Mouse (Mus musculus): ENCODE data around the gene Ppp1r12b.
A peak's percentile ranks its signal among the peaks of the same experiment; 100 is the strongest.

Ppp1r12b gene

GRCm38 (mm10) chr1:134757230-134757629 is 198.5 kb downstream of the Ppp1r12b start:
- no peak for DNase-seq

DNA sequence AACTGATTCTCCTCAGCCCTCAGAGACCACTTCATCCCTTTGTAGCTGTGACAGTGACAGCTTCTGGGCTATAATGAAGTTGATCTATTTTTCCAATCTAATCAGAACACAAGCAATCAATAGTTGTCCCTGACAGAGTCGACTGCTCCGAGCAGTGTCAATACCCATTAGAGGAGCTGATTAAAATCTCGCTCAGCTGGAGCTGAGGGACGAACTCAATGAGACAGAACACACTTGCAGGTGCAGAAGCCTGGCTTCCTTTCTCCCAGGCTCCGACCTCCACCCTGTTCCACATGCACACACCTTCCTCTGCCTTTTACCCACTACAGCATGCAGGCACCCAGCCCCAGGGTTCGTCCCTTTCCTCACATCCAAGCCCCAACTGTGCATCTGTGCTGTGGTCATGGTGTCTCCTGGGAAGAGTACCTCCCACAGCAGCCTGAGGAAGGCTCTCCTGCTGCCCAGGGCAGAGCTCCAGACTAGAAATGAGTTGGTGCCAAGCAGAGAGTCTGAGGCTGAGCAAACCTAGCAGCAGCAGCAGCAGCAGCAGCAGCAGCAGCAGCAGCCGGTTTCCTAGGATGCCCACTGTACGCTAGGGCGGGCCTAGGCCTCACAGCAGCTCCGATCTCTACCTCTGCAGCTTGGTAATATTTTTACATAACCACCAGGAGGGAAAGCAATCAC is 199.4 kb downstream of the Ppp1r12b start:
- DNase-seq: peak; percentile 46

DNA sequence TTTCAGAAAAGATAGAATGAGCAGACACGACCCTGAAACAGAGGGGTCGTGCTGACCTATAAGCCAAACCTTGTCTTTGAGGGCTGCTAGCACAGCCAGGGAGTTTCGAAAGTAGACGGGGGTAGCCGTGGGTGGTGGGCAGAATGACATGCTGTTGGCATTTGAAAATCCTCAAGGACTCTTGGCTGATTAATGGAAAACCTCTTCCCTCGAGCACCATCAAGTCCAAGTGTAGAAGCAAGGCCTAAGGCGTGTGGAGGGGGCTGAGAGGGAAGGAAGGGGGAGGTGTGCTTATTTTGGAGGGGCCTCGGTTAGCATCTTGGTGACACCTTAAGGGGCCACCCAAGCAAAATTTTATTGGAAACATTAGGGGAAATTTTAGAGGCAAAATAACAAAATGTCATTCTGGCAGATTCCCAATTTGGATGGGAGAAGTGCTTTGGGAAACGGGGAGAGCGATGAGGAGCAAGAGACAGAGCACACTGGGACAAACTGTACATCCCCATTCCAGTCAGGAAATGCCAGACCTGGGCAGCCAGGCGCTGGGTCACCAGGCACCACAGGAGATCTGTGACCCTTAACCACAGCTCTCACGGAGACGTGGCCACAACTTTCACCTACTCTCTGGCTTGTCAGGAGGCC is 200.1 kb downstream of the Ppp1r12b start:
- no peak for DNase-seq

DNA sequence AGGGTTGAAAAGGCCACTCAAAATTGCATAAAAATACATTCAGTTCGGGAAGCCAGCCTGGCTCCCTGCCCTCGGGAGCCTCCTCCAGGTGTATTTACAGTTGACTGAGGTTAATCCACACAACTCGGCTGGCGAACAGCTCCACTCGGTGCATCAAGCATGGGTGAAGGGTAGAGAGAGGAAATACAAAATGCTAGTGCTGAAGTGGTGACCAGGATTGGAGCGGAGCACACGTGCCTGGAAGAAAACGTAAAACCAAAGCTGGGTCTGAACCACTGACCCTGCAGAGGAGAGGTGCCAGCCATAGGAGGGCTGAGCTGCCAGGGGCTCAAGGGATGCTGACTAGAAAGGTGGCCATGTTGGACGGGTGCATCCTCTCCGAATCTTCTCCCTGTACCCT is 200.9 kb downstream of the Ppp1r12b start:
- DNase-seq: no peak

DNA sequence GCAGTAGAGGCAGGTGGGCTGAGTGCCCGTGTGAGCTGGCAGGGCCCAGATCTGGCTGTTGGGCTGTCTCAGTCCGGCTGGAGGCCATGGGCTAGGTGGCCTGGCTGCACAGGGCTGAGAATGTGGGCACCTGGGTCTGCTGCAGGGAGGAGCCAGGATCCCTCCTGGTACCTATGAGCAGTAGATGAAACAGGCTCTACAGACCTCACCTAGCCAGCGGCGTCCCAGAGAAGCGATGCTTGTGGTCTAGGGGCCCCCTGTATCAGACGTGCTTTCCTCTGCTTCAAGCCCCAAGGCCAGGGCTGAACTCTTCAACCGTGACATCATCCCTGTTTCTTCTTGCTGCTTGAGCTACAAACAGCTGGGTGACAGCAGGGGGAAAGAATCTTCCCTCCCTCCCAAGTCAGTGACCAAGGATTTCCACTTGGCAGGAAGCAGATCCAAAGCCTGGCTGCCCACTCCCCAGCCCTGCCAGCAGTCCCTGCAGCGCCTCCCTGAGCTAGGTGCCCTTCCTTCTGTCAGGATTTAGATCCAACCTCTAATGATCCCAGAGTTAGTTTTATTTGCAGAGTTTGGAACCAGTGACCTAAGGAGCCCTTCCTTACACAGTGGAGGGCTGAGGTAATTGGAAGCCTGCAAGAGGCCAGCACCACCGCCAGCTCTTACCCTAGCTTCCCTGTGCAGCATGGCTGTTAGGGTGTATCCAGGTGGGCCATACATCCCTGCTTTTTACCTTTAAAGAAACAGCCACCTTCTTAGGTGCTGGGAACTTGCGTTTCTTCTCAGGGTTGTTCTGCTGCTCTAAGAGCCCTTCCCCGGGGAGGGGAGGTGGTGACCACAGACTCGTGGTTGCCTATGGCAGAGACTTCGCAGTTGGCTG is 201.8 kb downstream of the Ppp1r12b start:
- no peak for DNase-seq

DNA sequence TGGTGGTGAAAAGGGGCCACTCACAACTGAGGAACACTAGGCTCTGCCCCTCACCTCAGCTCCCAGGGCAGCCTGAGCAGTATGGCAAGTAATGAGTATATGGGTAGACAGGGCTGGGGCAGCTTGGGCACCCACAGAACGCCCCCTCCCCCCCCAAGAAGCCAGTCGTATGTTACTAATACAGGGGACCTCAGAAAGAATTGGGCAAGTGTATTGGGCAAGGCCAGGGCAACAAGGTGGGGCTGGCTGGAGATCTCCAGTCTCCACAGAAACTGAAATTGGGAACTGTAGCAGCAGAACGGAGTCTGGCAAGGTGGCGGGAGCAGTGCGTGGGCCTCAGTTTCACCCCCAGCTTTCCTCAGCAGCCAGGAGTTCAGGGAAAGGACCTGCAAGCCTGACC is 203.3 kb downstream of the Ppp1r12b start:
- DNase-seq: no peak

- no peak for DNase-seq
Observed at GRCm38 (mm10) chr1:134749889-134750288, 205.9 kb downstream of the Ppp1r12b start.

GRCm38 (mm10) chr1:134747236-134748174 is 208.2 kb downstream of the Ppp1r12b start:
- DNase-seq: no peak

DNA sequence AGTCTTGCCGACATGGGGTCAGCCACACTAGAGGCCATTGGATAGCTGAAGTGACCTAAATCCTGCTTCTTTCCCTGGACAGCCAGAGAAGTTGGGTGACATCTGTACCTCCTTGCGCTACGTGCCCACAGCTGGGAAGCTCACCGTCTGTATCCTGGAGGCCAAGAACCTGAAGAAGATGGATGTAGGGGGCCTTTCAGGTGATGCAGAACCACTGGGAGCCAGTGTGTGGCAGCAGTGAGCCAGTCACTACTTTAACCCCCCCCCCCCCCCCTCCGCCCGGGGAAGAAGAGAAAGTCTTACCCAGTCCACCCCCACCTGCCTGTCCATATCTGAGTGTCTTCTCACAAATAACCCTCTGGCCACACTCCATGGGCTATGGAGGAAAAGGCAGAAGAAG is 210.1 kb downstream of the Ppp1r12b start:
- no peak for DNase-seq

GRCm38 (mm10) chr1:134741946-134742661 is 213.6 kb downstream of the Ppp1r12b start:
- no peak for DNase-seq

DNA sequence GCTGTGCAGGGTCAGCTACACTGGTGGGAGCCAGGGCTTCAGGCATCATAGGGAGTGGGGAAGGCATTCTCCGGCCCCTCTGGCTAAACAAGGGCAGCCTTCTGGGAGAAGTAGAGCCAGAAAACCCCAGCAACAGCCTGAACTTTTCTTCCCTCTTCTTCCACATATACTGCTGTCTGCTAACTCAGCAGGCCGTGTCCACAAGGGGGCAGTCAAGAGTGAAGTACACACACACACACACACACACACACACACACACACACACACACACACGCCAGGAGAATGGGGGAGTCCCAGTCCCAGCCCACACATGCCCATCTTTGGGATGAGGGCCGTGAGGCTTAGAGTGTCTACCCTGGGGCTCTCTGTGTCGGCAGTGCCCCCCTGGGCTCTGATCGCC is 214.3 kb downstream of the Ppp1r12b start:
- DNase-seq: no peak

GRCm38 (mm10) chr1:134737463-134737862 is 218.3 kb downstream of the Ppp1r12b start:
- DNase-seq: no peak

- DNase-seq: no peak
Observed at GRCm38 (mm10) chr1:134733659-134734058, 222.1 kb downstream of the Ppp1r12b start.

GRCm38 (mm10) chr1:134727256-134727655 is 228.5 kb downstream of the Ppp1r12b start:
- DNase-seq: no peak

GRCm38 (mm10) chr1:134726480-134726879 is 229.3 kb downstream of the Ppp1r12b start:
- DNase-seq: no peak

DNA sequence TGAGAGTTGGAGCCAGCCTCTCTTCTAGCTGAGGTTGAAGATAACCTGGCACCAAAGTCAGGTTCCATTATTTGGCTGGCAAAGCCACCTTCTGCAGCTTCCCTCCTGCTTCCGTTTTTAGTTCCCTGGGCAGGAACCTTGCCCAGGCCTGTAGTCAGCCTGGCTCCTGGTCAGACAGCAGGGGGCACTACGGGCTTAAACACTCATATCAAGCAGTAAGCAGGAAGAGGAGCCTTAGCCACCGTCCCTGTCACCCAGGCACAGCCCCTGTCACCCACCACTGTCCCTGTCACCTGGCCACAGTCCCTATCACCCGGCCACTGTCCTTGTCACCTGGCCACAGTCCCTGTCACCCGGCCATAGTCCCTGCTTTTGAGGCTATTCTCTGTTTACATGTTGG is 230.5 kb downstream of the Ppp1r12b start:
- DNase-seq: no peak

GRCm38 (mm10) chr1:134722891-134723290 is 232.9 kb downstream of the Ppp1r12b start:
- DNase-seq: no peak

DNA sequence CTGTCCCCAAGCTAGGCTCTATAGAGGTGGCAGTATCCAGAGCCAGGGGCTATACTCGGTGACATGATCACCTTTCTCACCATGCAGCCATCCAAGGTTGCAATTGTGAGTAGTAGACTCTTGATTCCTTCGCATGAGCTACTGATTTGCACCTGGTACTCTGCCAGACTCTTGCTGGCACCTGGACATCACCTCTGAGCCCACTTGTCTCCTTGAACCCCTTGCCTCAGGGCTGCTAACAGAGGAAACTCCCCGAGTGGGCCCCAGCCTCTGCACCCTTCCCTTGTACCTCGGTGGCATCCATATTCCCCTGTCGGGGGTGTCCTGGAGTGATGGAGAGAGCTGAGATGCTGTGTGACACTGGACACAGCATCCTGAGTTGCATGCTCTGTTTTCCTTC is 234.3 kb downstream of the Ppp1r12b start:
- no peak for DNase-seq

GRCm38 (mm10) chr1:134719718-134720304 is 235.9 kb downstream of the Ppp1r12b start:
- DNase-seq: peak; percentile 41

GRCm38 (mm10) chr1:134715092-134715491 is 240.7 kb downstream of the Ppp1r12b start:
- DNase-seq: no peak

- no peak for DNase-seq
Observed at GRCm38 (mm10) chr1:134714166-134714565, 241.6 kb downstream of the Ppp1r12b start.
